Mouse (Mus musculus): ENCODE measurements around the gene Nrxn1. TPM values are rescaled to one million over a fixed set of nuclear protein-coding genes. Genes with fewer than 3 reads are reported as not detected.

Nrxn1 gene
- polyA plus RNA-seq, 1 experiment from 2014 or later, result 6.1 TPM

DNA sequence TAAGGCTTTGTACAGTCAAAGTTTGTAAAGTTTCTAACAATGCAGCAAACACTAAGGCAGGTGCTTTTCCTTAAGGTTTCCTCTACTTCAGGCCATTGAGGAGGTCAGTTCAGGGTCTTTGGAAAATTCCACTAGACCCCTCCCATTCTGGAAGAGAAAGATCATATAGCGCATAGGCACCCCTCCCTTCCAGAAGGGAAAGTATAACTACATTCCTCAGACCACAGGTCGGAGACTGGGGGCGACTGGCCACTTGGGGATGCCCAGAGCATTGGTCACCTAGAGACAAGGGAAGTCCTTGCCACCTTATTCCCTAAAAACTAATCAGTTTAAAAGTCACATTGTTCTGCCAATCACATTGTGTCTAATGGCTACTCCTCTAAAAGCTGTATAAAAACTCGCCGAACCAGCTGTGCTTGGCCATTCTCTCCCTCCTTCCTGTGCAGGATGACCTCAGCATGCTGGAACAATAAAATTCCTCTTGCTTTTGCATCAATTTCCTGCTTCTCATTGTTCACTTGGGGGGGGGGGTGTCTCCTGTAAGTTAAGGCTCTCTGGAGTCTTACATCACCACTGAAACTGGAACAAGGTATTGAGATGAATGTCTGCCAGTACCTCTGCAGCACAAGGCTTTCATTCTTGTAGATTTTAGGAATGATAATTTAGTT lies 305.6 kb downstream of the Nrxn1 start:
- H3K36me3 ChIP-seq (ENCODE audit: control insufficient read depth, insufficient read depth, low read length), result no peaks in the 10 kb centered on the region
- no peak overlapping the region for H3K4me2 ChIP-seq (replicated peaks; ENCODE audit: low read depth, low read length)
- H3K9ac ChIP-seq (replicated peaks; ENCODE audit: low read depth, low read length), result no peak overlapping the region
- H3K4me1 ChIP-seq (ENCODE audit: control insufficient read depth, insufficient read depth, low read length), result no peaks in the 10 kb centered on the region
- no peaks in the 10 kb centered on the region for H3K27me3 ChIP-seq (ENCODE audit: control insufficient read depth, insufficient read depth, low read length)
- no peaks in the 10 kb centered on the region for H3K9me3 ChIP-seq (ENCODE audit: control insufficient read depth, low read depth, low read length)
- no peak overlapping the region for H3K4me3 ChIP-seq (ENCODE audit: low read depth, low read length)
- H3K27ac ChIP-seq (ENCODE audit: low read length), result no peak overlapping the region
- no peak; the same call in 1 of the 2 replicates for ATAC-seq (ENCODE audit: insufficient number of reproducible peaks, insufficient read depth, low FRiP score, low read depth)
- 79% methylated on average over 5 of the region's 5 CpGs for WGBS

DNA sequence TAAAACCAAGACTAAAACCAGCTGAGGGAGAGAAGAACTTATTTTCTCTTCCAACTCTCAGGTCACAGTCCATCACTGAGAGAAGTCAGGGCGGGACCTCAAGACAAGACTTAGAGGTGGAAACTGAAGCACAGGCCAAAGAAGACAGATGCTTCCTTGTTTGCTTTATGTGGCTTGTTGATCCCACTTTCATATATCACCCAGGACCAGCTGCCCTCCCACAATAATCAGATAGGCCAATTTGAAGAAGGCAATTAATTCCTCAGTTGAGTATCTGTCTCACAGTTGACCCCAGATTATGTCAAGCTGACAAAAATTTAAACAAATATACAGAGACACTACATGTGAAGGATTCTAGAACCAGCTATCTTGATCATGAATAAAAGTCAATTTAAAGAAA lies 312.4 kb downstream of the Nrxn1 start:
- H3K36me3 ChIP-seq (ENCODE audit: control insufficient read depth, insufficient read depth, low read length), result no peaks in the 10 kb centered on the region
- ATAC-seq (ENCODE audit: insufficient number of reproducible peaks, insufficient read depth, low FRiP score, low read depth), result no peak
- H3K4me2 ChIP-seq (replicated peaks; ENCODE audit: low read depth, low read length), result no peak overlapping the region
- H3K9me3 ChIP-seq (ENCODE audit: control insufficient read depth, low read depth, low read length), result no peaks in the 10 kb centered on the region
- no peak overlapping the region for H3K27ac ChIP-seq (ENCODE audit: low read length)
- no peak overlapping the region for H3K9ac ChIP-seq (replicated peaks; ENCODE audit: low read depth, low read length)
- H3K27me3 ChIP-seq (ENCODE audit: control insufficient read depth, insufficient read depth, low read length), result no peaks in the 10 kb centered on the region
- 57% methylated on average over 1 of the region's 1 CpGs for WGBS
- no peaks in the 10 kb centered on the region for H3K4me1 ChIP-seq (ENCODE audit: control insufficient read depth, insufficient read depth, low read length)
- no peak overlapping the region for H3K4me3 ChIP-seq (ENCODE audit: low read depth, low read length)

DNA sequence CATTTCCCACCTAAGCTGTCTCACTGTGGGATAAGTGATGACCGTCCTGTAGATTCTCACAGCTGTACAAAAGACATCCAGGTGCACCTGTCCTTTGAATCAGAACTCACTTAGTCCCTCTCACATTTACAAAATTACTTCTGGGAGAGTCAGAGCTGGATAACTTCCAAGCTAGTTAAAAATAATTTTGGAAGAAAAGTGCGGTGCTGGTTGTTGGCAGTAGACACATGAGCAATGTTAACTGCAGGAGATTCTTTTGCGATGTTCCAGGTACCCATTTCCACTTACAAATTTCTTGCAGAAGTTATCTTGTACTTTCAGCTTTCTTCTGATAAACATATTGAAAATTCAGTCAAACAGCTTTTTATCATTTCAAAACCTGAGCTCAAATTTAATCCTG lies 317.5 kb downstream of the Nrxn1 start:
- no peaks in the 10 kb centered on the region for H3K27me3 ChIP-seq (ENCODE audit: control insufficient read depth, insufficient read depth, low read length)
- H3K4me3 ChIP-seq (ENCODE audit: low read depth, low read length), result no peak overlapping the region
- no peak overlapping the region for H3K9ac ChIP-seq (replicated peaks; ENCODE audit: low read depth, low read length)
- H3K4me1 ChIP-seq (ENCODE audit: control insufficient read depth, insufficient read depth, low read length), result no peaks in the 10 kb centered on the region
- no peaks in the 10 kb centered on the region for H3K36me3 ChIP-seq (ENCODE audit: control insufficient read depth, insufficient read depth, low read length)
- H3K9me3 ChIP-seq (ENCODE audit: control insufficient read depth, low read depth, low read length), result no peaks in the 10 kb centered on the region
- no peak overlapping the region for H3K4me2 ChIP-seq (replicated peaks; ENCODE audit: low read depth, low read length)
- no peak overlapping the region for H3K27ac ChIP-seq (ENCODE audit: low read length)
- ATAC-seq (ENCODE audit: insufficient number of reproducible peaks, insufficient read depth, low FRiP score, low read depth), result no peak
- 62% methylated on average over 3 of the region's 3 CpGs for WGBS

DNA sequence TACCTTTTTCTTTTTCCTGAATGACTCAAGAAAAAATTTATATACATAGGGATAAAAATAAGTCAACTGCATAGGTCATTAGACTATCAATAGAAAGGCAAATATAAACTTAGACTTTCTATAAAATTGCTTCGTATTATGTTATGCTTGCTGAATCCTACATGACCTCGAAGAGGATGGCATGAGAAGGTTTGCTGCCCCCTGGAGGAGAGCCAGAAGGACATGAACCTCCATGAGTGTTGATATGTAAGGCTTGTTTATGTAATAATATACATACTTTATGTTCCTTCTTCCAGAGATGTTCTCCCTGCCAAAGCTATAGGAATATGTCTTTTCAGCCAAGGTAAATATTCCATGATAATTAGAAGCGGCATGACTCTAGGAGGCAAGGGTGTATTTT lies 319.6 kb downstream of the Nrxn1 start:
- Histone ChIP-seq H3K4me2 (replicated peaks; ENCODE audit: low read depth, low read length) (no peak overlapping the region), H3K36me3 (ENCODE audit: control insufficient read depth, insufficient read depth, low read length) (no peaks in the 10 kb centered on the region), H3K9ac (replicated peaks; ENCODE audit: low read depth, low read length) (no peak overlapping the region), H3K27me3 (ENCODE audit: control insufficient read depth, insufficient read depth, low read length) (no peaks in the 10 kb centered on the region), H3K9me3 (ENCODE audit: control insufficient read depth, low read depth, low read length) (no peaks in the 10 kb centered on the region), H3K27ac (ENCODE audit: low read length) (no peak overlapping the region), H3K4me3 (ENCODE audit: low read depth, low read length) (no peak overlapping the region), H3K4me1 (ENCODE audit: control insufficient read depth, insufficient read depth, low read length) (no peaks in the 10 kb centered on the region)
- WGBS, result 75% methylated on average over 3 of the region's 3 CpGs
- ATAC-seq (ENCODE audit: insufficient number of reproducible peaks, insufficient read depth, low FRiP score, low read depth), result no peak

DNA sequence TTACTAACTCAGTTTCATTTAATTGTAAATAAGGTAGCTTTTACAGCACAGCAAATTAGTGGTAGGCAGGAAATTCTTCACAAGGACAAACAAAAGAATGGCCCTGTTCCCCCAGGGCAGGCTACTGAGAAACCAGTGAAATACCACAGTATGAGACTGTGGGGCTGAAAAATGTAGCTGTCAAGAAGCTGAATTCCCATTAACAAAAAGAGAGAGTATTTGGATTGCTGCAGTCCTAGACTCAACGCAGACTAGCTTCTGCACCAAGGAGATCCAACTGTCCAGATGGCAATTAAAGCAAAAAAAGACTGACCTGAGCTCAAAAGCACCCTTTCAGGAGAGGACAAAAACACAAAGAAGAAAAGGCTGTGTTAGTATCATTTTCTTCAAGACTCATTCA lies 324.7 kb downstream of the Nrxn1 start:
- ATAC-seq (ENCODE audit: insufficient number of reproducible peaks, insufficient read depth, low FRiP score, low read depth), result no peak
- 9% methylated on average over 1 of the region's 1 CpGs for WGBS

DNA sequence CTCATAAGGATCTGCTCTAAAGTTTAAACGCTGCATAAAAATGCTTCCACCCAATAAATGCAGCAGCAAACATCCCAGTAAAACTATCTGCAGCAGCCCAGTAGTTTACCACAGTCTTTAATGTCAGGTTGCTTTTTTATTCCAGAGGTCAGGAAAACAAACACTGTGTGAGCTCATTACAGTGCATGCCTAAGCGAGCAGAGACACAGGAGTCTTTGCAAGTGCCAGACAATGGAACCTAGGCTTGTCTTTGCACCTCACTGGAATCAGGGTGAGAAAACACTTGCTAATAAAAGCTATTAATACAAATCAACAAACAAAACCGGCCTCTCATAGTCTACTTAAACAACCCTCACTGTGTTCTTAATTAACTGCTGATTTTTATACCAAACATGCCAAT lies 365.7 kb downstream of the Nrxn1 start:
- no peaks in the 10 kb centered on the region for H3K4me1 ChIP-seq (ENCODE audit: control insufficient read depth, insufficient read depth, low read length)
- H3K9ac ChIP-seq (replicated peaks; ENCODE audit: low read depth, low read length), result no peak overlapping the region
- H3K27ac ChIP-seq (ENCODE audit: low read length), result no peak overlapping the region
- H3K4me3 ChIP-seq (ENCODE audit: low read depth, low read length), result no peak overlapping the region
- no peak for ATAC-seq (ENCODE audit: insufficient number of reproducible peaks, insufficient read depth, low FRiP score, low read depth)
- no peaks in the 10 kb centered on the region for H3K36me3 ChIP-seq (ENCODE audit: control insufficient read depth, insufficient read depth, low read length)
- no peaks in the 10 kb centered on the region for H3K9me3 ChIP-seq (ENCODE audit: control insufficient read depth, low read depth, low read length)
- H3K27me3 ChIP-seq (ENCODE audit: control insufficient read depth, insufficient read depth, low read length), result no peaks in the 10 kb centered on the region
- 41% methylated on average over 3 of the region's 3 CpGs for WGBS
- no peak overlapping the region for H3K4me2 ChIP-seq (replicated peaks; ENCODE audit: low read depth, low read length)

More for the DNA sequence above, 324.7 kb downstream of the Nrxn1 start:
- no peak overlapping the region for H3K4me3 ChIP-seq (ENCODE audit: low read depth, low read length)
- H3K27ac ChIP-seq (ENCODE audit: low read length), result no peak overlapping the region
- H3K4me1 ChIP-seq (ENCODE audit: control insufficient read depth, insufficient read depth, low read length), result no peaks in the 10 kb centered on the region
- no peak overlapping the region for H3K9ac ChIP-seq (replicated peaks; ENCODE audit: low read depth, low read length)
- no peak overlapping the region for H3K4me2 ChIP-seq (replicated peaks; ENCODE audit: low read depth, low read length)
- no peaks in the 10 kb centered on the region for H3K36me3 ChIP-seq (ENCODE audit: control insufficient read depth, insufficient read depth, low read length)
- H3K9me3 ChIP-seq (ENCODE audit: control insufficient read depth, low read depth, low read length), result no peaks in the 10 kb centered on the region
- no peaks in the 10 kb centered on the region for H3K27me3 ChIP-seq (ENCODE audit: control insufficient read depth, insufficient read depth, low read length)

DNA sequence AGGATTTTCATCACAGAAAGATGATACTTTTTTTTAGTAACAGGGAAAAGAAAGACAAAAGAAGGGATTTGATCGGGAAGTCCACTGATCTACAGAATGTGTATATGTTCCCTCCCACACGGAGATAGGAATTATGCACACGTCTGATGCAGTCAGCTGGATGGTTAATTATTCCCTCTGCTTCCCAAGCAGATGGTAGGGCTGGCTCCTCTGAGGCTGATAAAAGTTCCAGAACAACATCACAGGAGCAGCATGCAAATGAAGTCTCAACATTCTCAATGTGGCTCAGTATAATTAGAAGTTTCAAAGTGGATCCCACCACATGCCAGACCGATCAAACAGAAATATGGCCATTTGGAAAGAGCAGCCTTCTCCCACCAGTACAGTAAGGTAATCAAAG lies 388.1 kb downstream of the Nrxn1 start:
- H3K4me3 ChIP-seq (ENCODE audit: low read depth, low read length), result no peak overlapping the region
- ATAC-seq (ENCODE audit: insufficient number of reproducible peaks, insufficient read depth, low FRiP score, low read depth), result no peak
- no peaks in the 10 kb centered on the region for H3K4me1 ChIP-seq (ENCODE audit: control insufficient read depth, insufficient read depth, low read length)
- no peak overlapping the region for H3K27ac ChIP-seq (ENCODE audit: low read length)
- WGBS, result 72% methylated on average over 4 of the region's 4 CpGs
- H3K4me2 ChIP-seq (replicated peaks; ENCODE audit: low read depth, low read length), result no peak overlapping the region
- no peaks in the 10 kb centered on the region for H3K9me3 ChIP-seq (ENCODE audit: control insufficient read depth, low read depth, low read length)
- no peaks in the 10 kb centered on the region for H3K27me3 ChIP-seq (ENCODE audit: control insufficient read depth, insufficient read depth, low read length)
- no peaks in the 10 kb centered on the region for H3K36me3 ChIP-seq (ENCODE audit: control insufficient read depth, insufficient read depth, low read length)
- H3K9ac ChIP-seq (replicated peaks; ENCODE audit: low read depth, low read length), result no peak overlapping the region

DNA sequence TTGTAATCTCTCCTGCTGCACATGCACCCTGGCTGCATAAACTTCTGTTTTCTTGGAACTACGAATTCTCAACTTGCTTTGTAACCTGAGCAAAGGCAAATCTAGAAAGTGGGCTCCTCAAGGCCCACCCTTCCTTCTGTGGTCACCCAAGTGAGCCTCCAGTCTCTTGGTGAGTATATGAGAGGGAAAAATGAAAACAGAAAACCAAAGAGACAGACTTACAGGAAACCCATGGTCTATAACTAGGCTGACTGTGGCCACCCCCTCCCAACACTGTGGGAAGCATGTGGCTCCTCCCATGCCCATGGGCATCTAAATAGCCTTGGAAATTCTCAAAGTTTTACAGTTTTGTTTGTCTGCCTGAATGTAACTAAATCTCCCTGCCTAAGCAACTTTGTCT lies 390.2 kb downstream of the Nrxn1 start:
- Histone ChIP-seq H3K27ac (ENCODE audit: low read length) (no peak overlapping the region), H3K4me3 (ENCODE audit: low read depth, low read length) (no peak overlapping the region), H3K4me1 (ENCODE audit: control insufficient read depth, insufficient read depth, low read length) (no peaks in the 10 kb centered on the region), H3K36me3 (ENCODE audit: control insufficient read depth, insufficient read depth, low read length) (no peaks in the 10 kb centered on the region), H3K9me3 (ENCODE audit: control insufficient read depth, low read depth, low read length) (no peaks in the 10 kb centered on the region), H3K9ac (replicated peaks; ENCODE audit: low read depth, low read length) (no peak overlapping the region), H3K27me3 (ENCODE audit: control insufficient read depth, insufficient read depth, low read length) (no peaks in the 10 kb centered on the region), H3K4me2 (replicated peaks; ENCODE audit: low read depth, low read length) (no peak overlapping the region)
- WGBS, result 79% methylated on average over 1 of the region's 1 CpGs
- no peak for ATAC-seq (ENCODE audit: insufficient number of reproducible peaks, insufficient read depth, low FRiP score, low read depth)

Measured in stomach, embryonic 14.5 days (tissue).